Mouse (Mus musculus) liver, postnatal 0 days (tissue): ENCODE results near the gene Col4a2. TPM values are rescaled to one million over a fixed set of nuclear protein-coding genes. Genes with fewer than 3 reads are reported as not detected.

Source experiments
- ATAC-seq: fragments of 200-750 bp; cut with Nextera tagmentation; 2 replicates; pipeline ENCODE4 v1.8.0; 2017; ENCODE audit warnings: mild to moderate bottlenecking, moderate library complexity
- DNase-seq: peaks from one replicate; pipeline ENCODE4 v3.0.0-alpha.2; 2016
- H3K27ac ChIP-seq: fragments of 300-500 bp; sonication (generic); 2 replicates; pipeline ENCODE4 v1.5.1; 2014; ENCODE audit warnings: antibody characterized with exemption, moderate library complexity, mild to moderate bottlenecking, low read depth
- H3K27me3 ChIP-seq: fragments of 300-500 bp; sonication (generic); 2 replicates; pipeline ENCODE4 v1.6.1; 2014; ENCODE audit warnings: low read length, control low read depth, mixed read lengths; ENCODE audit not compliant: insufficient read depth
- H3K36me3 ChIP-seq: fragments of 300-500 bp; sonication (generic); replicated peaks from 2 replicates; pipeline ENCODE4 v1.6.1; 2014; ENCODE audit warnings: mild to moderate bottlenecking, control low read depth, low read length, moderate library complexity, mixed read lengths; ENCODE audit not compliant: insufficient read depth
- H3K4me1 ChIP-seq: fragments of 300-500 bp; sonication (generic); 2 replicates; pipeline ENCODE4 v1.6.1; 2014; ENCODE audit warnings: antibody characterized with exemption, mild to moderate bottlenecking, control low read depth; ENCODE audit not compliant: insufficient read depth
- H3K4me2 ChIP-seq: fragments of 300-500 bp; sonication (generic); 2 replicates; pipeline ENCODE4 v1.6.1; 2014; ENCODE audit warnings: low read depth, mild to moderate bottlenecking, low read length, moderate library complexity, mixed read lengths
- H3K4me3 ChIP-seq: fragments of 300-500 bp; sonication (generic); 2 replicates; pipeline ENCODE4 v1.5.1; 2014; ENCODE audit warnings: low read depth, low read length
- H3K9ac ChIP-seq: fragments of 300-500 bp; sonication (generic); replicated peaks from 2 replicates; pipeline ENCODE4 v1.6.1; 2014; ENCODE audit warnings: mild to moderate bottlenecking, moderate library complexity
- H3K9me3 ChIP-seq: fragments of 300-500 bp; sonication (generic); 2 replicates; pipeline ENCODE4 v1.6.1; 2016; ENCODE audit warnings: mild to moderate bottlenecking, control low read depth, low read length, mixed read lengths
- CTCF ChIP-seq: sonication (generic); IDR thresholded peaks from 2 replicates; pipeline ENCODE4 v1.5.1; 2016; ENCODE audit warnings: antibody characterized with exemption, low read depth
- EP300 ChIP-seq: IDR thresholded peaks from 2 replicates; pipeline ENCODE4 v1.6.1; 2016; ENCODE audit warnings: antibody characterized with exemption, low read depth, mild to moderate bottlenecking
- WGBS: fragments of 180-500 bp; shearing (Covaris S2); extraction: QIAGEN DNeasy Blood & Tissue Kit; methylation state at CpG from one replicate; pipeline ENCODE4 v1.1.7; 2014; ENCODE audit not compliant: insufficient replicate concordance; 5-methylcytosine and 5-hydroxymethylcytosine counted together
- polyA plus RNA-seq: library from polyadenylated mRNA; unstranded; fragments of >200 nt; fragmentation: Nextera tagmentation; extraction: Ambion mirVana; gene quantifications from 2 replicates; pipeline ENCODE4 v1.2.1, GENCODE M21; 2015

Col4a2 gene
- polyA plus RNA-seq, 1 experiment from 2014 or later: 9.7 TPM

DNA sequence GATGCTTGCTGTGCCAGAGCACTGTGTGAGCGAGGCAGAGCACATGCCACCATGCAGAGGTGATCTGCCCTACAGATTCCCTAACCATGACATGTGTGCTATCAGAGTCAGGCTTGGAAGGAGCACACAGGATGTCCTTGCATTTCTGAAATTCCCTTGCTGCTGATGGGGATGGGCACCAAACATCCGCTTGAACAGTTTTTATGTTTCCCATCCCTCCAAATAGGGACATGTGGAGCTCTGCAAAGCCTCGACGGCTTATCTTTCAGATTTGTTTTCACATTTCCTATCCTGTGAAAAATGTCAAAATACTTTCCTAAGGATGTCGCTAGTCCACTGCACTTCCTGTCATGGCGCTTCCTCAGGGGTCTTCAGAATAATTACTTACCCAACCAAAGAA, 40.4 kb upstream of the Col4a2 start:
- no peak overlapping the region for H3K27ac ChIP-seq
- no peaks in the 10 kb centered on the region for H3K9me3 ChIP-seq
- ATAC-seq (no peak), DNase-seq (no peak)
- no peak overlapping the region for H3K9ac ChIP-seq
- no peak overlapping the region for H3K4me2 ChIP-seq
- H3K27me3 ChIP-seq: no peaks in the 10 kb centered on the region
- peaks cover 6% of the 10 kb centered on the region for H3K4me1 ChIP-seq
- H3K36me3 ChIP-seq: no peaks in the 10 kb centered on the region
- TF ChIP-seq CTCF (no peak), EP300 (peak; percentile 57; the same call in 1 of the 2 replicates)
- 52% methylated on average over 6 of the region's 6 CpGs for WGBS
- no peak overlapping the region for H3K4me3 ChIP-seq

DNA sequence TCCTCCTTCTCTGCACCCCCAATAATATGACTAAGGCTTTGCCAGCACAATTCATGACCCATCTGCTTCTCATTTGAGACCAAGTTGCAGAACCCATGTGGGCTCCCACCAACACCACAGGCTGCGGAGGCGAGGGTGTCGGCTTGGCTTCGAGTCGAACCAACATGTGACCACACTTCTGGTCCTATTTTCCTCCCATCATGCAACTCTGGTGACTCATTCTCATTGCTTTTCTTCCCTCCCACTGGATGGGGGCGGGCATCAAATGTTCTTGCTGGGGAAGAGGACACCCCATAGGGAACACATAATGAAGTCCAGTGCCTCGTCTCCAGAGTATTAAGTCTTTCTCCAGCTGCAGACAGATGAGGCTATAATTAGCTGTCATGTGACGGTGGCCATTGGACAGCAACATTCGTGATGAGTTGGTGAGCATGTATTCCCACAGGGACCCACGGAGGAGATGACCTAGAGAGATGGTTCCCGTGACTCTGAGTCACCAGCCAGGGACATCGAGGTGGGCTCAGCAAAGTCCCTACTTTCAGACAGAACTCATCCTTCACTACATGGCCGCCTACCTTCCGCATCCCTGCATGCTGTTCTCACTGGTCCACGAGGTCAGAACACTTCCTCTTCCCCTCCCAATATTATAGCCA, 39.0 kb upstream of the Col4a2 start:
- Histone ChIP-seq H3K9me3 (no peaks in the 10 kb centered on the region), H3K27ac (no peak overlapping the region), H3K27me3 (no peaks in the 10 kb centered on the region), H3K4me2 (no peak overlapping the region), H3K9ac (no peak overlapping the region), H3K4me1 (peaks cover 18% of the 10 kb centered on the region), H3K36me3 (no peaks in the 10 kb centered on the region), H3K4me3 (no peak overlapping the region)
- ATAC-seq (no peak), DNase-seq (no peak)
- TF ChIP-seq EP300 (no peak), CTCF (no peak)
- WGBS: 72% methylated on average over 15 of the region's 15 CpGs

GRCm38 (mm10) chr8:11274415-11274814, 38.2 kb upstream of the Col4a2 start:
- no peaks in the 10 kb centered on the region for H3K36me3 ChIP-seq
- H3K27me3 ChIP-seq: no peaks in the 10 kb centered on the region
- DNase-seq (no peak), ATAC-seq (no peak)
- WGBS: 75% methylated on average over 7 of the region's 7 CpGs
- TF ChIP-seq EP300: no peak
- no peak overlapping the region for H3K9ac ChIP-seq
- no peaks in the 10 kb centered on the region for H3K9me3 ChIP-seq
- H3K4me2 ChIP-seq: no peak overlapping the region
- no peak overlapping the region for H3K27ac ChIP-seq
- H3K4me1 ChIP-seq: peaks cover 24% of the 10 kb centered on the region
- no peak overlapping the region for H3K4me3 ChIP-seq

DNA sequence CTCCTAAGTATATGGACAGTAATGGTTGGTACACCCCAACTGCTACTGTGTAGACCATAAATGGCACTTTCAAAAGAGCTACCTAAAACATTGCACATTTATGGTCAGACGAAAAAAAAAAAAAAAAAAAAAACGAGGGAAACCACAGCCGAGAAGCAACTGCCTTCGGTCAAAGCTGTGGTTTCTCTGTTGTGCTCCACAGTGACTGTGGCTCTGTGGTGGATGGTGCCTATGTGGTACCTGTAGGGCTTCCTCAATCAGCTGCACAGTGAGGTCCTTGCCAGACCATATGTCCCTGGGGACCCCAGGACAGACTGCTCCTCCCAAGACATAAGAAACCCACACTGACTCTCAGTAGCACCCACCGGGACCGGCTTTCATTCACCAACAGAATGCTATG, 36.3 kb upstream of the Col4a2 start:
- 29% methylated on average over 6 of the region's 6 CpGs for WGBS
- no peak for TF ChIP-seq EP300
- no peak for TF ChIP-seq CTCF
- Histone ChIP-seq H3K4me3 (no peak overlapping the region), H3K9ac (no peak overlapping the region), H3K36me3 (no peaks in the 10 kb centered on the region), H3K27ac (no peak overlapping the region), H3K9me3 (no peaks in the 10 kb centered on the region), H3K4me2 (no peak overlapping the region), H3K4me1 (peaks cover 24% of the 10 kb centered on the region), H3K27me3 (no peaks in the 10 kb centered on the region)
- no peak for DNase-seq
- ATAC-seq: no peak

- TF ChIP-seq EP300: no peak
- no peak for TF ChIP-seq CTCF
- Histone ChIP-seq H3K27ac (0 out of 2 replicates have a peak overlapping the region, but pooled peaks have one; percentile 76), H3K4me1 (peaks cover 24% of the 10 kb centered on the region), H3K36me3 (no peaks in the 10 kb centered on the region), H3K4me3 (no peak overlapping the region), H3K9me3 (0 out of 2 replicates have a peak, but pooled peaks cover 4% of the 10 kb centered on the region), H3K9ac (no peak overlapping the region), H3K27me3 (no peaks in the 10 kb centered on the region), H3K4me2 (no peak overlapping the region)
- DNase-seq: no peak
- WGBS: 48% methylated on average over 3 of the region's 3 CpGs
- ATAC-seq: no peak
Observed at GRCm38 (mm10) chr8:11277602-11278051, 35.0 kb upstream of the Col4a2 start.

- no peak for ATAC-seq
- H3K9me3 ChIP-seq: 0 out of 2 replicates have a peak, but pooled peaks cover 4% of the 10 kb centered on the region
- no peaks in the 10 kb centered on the region for H3K36me3 ChIP-seq
- peaks cover 24% of the 10 kb centered on the region for H3K4me1 ChIP-seq
- no peak for DNase-seq
- H3K4me3 ChIP-seq: no peak overlapping the region
- no peak overlapping the region for H3K4me2 ChIP-seq
- peak overlapping the region; percentile 76; the same call in 1 of the 2 replicates for H3K27ac ChIP-seq
- no peaks in the 10 kb centered on the region for H3K27me3 ChIP-seq
- H3K9ac ChIP-seq: no peak overlapping the region
- TF ChIP-seq CTCF (no peak), EP300 (no peak)
- WGBS: 26% methylated on average over 4 of the region's 4 CpGs
Observed at GRCm38 (mm10) chr8:11278101-11278611, 34.4 kb upstream of the Col4a2 start.
